Mouse (Mus musculus): ENCODE results near the gene Ppdpf. TPM values are rescaled to one million over a fixed set of nuclear protein-coding genes. Genes with fewer than 3 reads are reported as not detected.

Gene Ppdpf
- total and polyA plus RNA-seq, 2 experiments from 2014 or later: 264 to 402 TPM

GRCm38 (mm10) chr2:181231171-181231570 lies 44.1 kb downstream of the Ppdpf start:
- DNase-seq: no peak
- no peaks in the 10 kb centered on the region for H3K27me3 ChIP-seq (ENCODE audit: insufficient read depth, low read length)
- H3K4me3 ChIP-seq (ENCODE audit: low read depth, low read length): no peak overlapping the region
- WGBS: 83% methylated on average over 19 of the region's 20 CpGs
- H3K4me1 ChIP-seq (ENCODE audit: insufficient read depth): no peaks in the 10 kb centered on the region
- no peaks in the 10 kb centered on the region for H3K36me3 ChIP-seq (ENCODE audit: insufficient read depth)
- no peak for ATAC-seq
- no peak overlapping the region for H3K27ac ChIP-seq (ENCODE audit: low read depth, low read length)
- no peak overlapping the region for H3K4me2 ChIP-seq (ENCODE audit: low read depth)
- no peak for TF ChIP-seq CTCF (IDR thresholded peaks at IDR 0.05; ENCODE audit: low read depth)
- no peak overlapping the region for H3K9ac ChIP-seq
- no peaks in the 10 kb centered on the region for H3K9me3 ChIP-seq (ENCODE audit: low read length)

- Histone ChIP-seq H3K36me3 (ENCODE audit: insufficient read depth) (no peaks in the 10 kb centered on the region), H3K27ac (ENCODE audit: low read depth, low read length) (no peak overlapping the region), H3K27me3 (ENCODE audit: insufficient read depth, low read length) (no peaks in the 10 kb centered on the region), H3K4me3 (ENCODE audit: low read depth, low read length) (no peak overlapping the region), H3K4me1 (ENCODE audit: insufficient read depth) (no peaks in the 10 kb centered on the region), H3K9ac (no peak overlapping the region), H3K4me2 (ENCODE audit: low read depth) (no peak overlapping the region), H3K9me3 (ENCODE audit: low read length) (no peaks in the 10 kb centered on the region)
- ATAC-seq (no peak), DNase-seq (no peak)
- no peak for TF ChIP-seq CTCF (IDR thresholded peaks at IDR 0.05; ENCODE audit: low read depth)
- 91% methylated on average over 15 of the region's 15 CpGs for WGBS
Measured at GRCm38 (mm10) chr2:181233443-181233842, 46.4 kb downstream of the Ppdpf start.

GRCm38 (mm10) chr2:181234680-181235079 lies 47.6 kb downstream of the Ppdpf start:
- TF ChIP-seq CTCF (IDR thresholded peaks at IDR 0.05; ENCODE audit: low read depth): no peak
- ATAC-seq: no peak
- 91% methylated on average over 11 of the region's 11 CpGs for whole genome bisulfite sequencing

GRCm38 (mm10) chr2:181235681-181236566 lies 48.9 kb downstream of the Ppdpf start:
- no peak overlapping the region for H3K4me2 ChIP-seq (ENCODE audit: low read depth)
- H3K9me3 ChIP-seq (ENCODE audit: low read length): no peaks in the 10 kb centered on the region
- no peak for TF ChIP-seq CTCF (IDR thresholded peaks at IDR 0.05; ENCODE audit: low read depth)
- no peak for ATAC-seq
- H3K36me3 ChIP-seq (ENCODE audit: insufficient read depth): no peaks in the 10 kb centered on the region
- no peak overlapping the region for H3K27ac ChIP-seq (ENCODE audit: low read depth, low read length)
- no peaks in the 10 kb centered on the region for H3K4me1 ChIP-seq (ENCODE audit: insufficient read depth)
- no peaks in the 10 kb centered on the region for H3K27me3 ChIP-seq (ENCODE audit: insufficient read depth, low read length)
- DNase-seq: no peak
- H3K9ac ChIP-seq: no peak overlapping the region
- 85% methylated on average over 23 of the region's 23 CpGs for WGBS
- no peak overlapping the region for H3K4me3 ChIP-seq (ENCODE audit: low read depth, low read length)

More at GRCm38 (mm10) chr2:181234680-181235079, 47.6 kb downstream of the Ppdpf start:
- Histone ChIP-seq H3K27me3 (ENCODE audit: insufficient read depth, low read length) (no peaks in the 10 kb centered on the region), H3K4me2 (ENCODE audit: low read depth) (no peak overlapping the region), H3K9ac (no peak overlapping the region), H3K4me1 (ENCODE audit: insufficient read depth) (no peaks in the 10 kb centered on the region), H3K9me3 (ENCODE audit: low read length) (no peaks in the 10 kb centered on the region), H3K4me3 (ENCODE audit: low read depth, low read length) (no peak overlapping the region), H3K36me3 (ENCODE audit: insufficient read depth) (no peaks in the 10 kb centered on the region), H3K27ac (ENCODE audit: low read depth, low read length) (no peak overlapping the region)
- no peak for DNase-seq

- WGBS: 91% methylated on average over 17 of the region's 17 CpGs
Measured at GRCm38 (mm10) chr2:181237251-181238014, 50.4 kb downstream of the Ppdpf start.

GRCm38 (mm10) chr2:181238091-181238610 lies 51.1 kb downstream of the Ppdpf start:
- WGBS: 73% methylated on average over 10 of the region's 10 CpGs
- no peak overlapping the region for H3K4me2 ChIP-seq (ENCODE audit: low read depth)
- no peak overlapping the region for H3K4me3 ChIP-seq (ENCODE audit: low read depth, low read length)
- H3K4me1 ChIP-seq (ENCODE audit: insufficient read depth): no peaks in the 10 kb centered on the region
- H3K9ac ChIP-seq: no peak overlapping the region
- H3K9me3 ChIP-seq (ENCODE audit: low read length): no peaks in the 10 kb centered on the region
- H3K27me3 ChIP-seq (ENCODE audit: insufficient read depth, low read length): no peaks in the 10 kb centered on the region
- ATAC-seq: no peak
- TF ChIP-seq CTCF (IDR thresholded peaks at IDR 0.05; ENCODE audit: low read depth): no peak
- no peak overlapping the region for H3K27ac ChIP-seq (ENCODE audit: low read depth, low read length)
- no peak for DNase-seq
- no peaks in the 10 kb centered on the region for H3K36me3 ChIP-seq (ENCODE audit: insufficient read depth)

More at GRCm38 (mm10) chr2:181237251-181238014, 50.4 kb downstream of the Ppdpf start:
- no peaks in the 10 kb centered on the region for H3K27me3 ChIP-seq (ENCODE audit: insufficient read depth, low read length)
- DNase-seq (no peak), ATAC-seq (no peak)
- H3K9me3 ChIP-seq (ENCODE audit: low read length): no peaks in the 10 kb centered on the region
- no peak overlapping the region for H3K4me2 ChIP-seq (ENCODE audit: low read depth)
- no peak for TF ChIP-seq CTCF (IDR thresholded peaks at IDR 0.05; ENCODE audit: low read depth)
- H3K36me3 ChIP-seq (ENCODE audit: insufficient read depth): no peaks in the 10 kb centered on the region
- H3K4me3 ChIP-seq (ENCODE audit: low read depth, low read length): no peak overlapping the region
- no peaks in the 10 kb centered on the region for H3K4me1 ChIP-seq (ENCODE audit: insufficient read depth)
- no peak overlapping the region for H3K27ac ChIP-seq (ENCODE audit: low read depth, low read length)
- no peak overlapping the region for H3K9ac ChIP-seq

Other genes starting within 250 kb of the Ppdpf start
- gene Nkain4, start 232.5 kb upstream of the Ppdpf start, total RNA-seq (2014; rRNA removed): 35.9 and 43.7 TPM in 2 replicates
- gene Nkain4, start 232.5 kb upstream of the Ppdpf start, polyA plus RNA-seq (2015; fragmentation: Nextera tagmentation; extraction: Ambion mirVana): 80.9 and 87.5 TPM in 2 replicates
- gene Arfgap1, start 220.0 kb upstream of the Ppdpf start, total RNA-seq (2014; rRNA removed): 111 and 124 TPM in 2 replicates
- 93.4 and 110 TPM in 2 replicates for gene Arfgap1, start 220.0 kb upstream of the Ppdpf start, polyA plus RNA-seq (2015; fragmentation: Nextera tagmentation; extraction: Ambion mirVana)
- 0.23 and 0.29 TPM in 2 replicates for gene Col20a1, start 200.7 kb upstream of the Ppdpf start, total RNA-seq (2014; rRNA removed)
- 0.09 and 0.17 TPM in 2 replicates for gene Col20a1, start 200.7 kb upstream of the Ppdpf start, polyA plus RNA-seq (2015; fragmentation: Nextera tagmentation; extraction: Ambion mirVana)
- 14.9 and 17.8 TPM in 2 replicates for gene Chrna4, start 143.7 kb upstream of the Ppdpf start, total RNA-seq (2014; rRNA removed)
- gene Chrna4, start 143.7 kb upstream of the Ppdpf start, polyA plus RNA-seq (2015; fragmentation: Nextera tagmentation; extraction: Ambion mirVana): 12.1 and 24.2 TPM in 2 replicates
- 113 and 134 TPM in 2 replicates for gene Kcnq2, start 51.9 kb upstream of the Ppdpf start, total RNA-seq (2014; rRNA removed)
- gene Kcnq2, start 51.9 kb upstream of the Ppdpf start, polyA plus RNA-seq (2015; fragmentation: Nextera tagmentation; extraction: Ambion mirVana): 24.7 and 31.7 TPM in 2 replicates
- 215 and 218 TPM in 2 replicates for gene Eef1a2, start 30.2 kb upstream of the Ppdpf start, total RNA-seq (2014; rRNA removed)
- 12.8 and 17.5 TPM in 2 replicates for gene Eef1a2, start 30.2 kb upstream of the Ppdpf start, polyA plus RNA-seq (2015; fragmentation: Nextera tagmentation; extraction: Ambion mirVana)
- gene Ptk6, start 15.5 kb downstream of the Ppdpf start, total RNA-seq (2014; rRNA removed): not detected in 2 replicates
- not detected in 2 replicates for gene Ptk6, start 15.5 kb downstream of the Ppdpf start, polyA plus RNA-seq (2015; fragmentation: Nextera tagmentation; extraction: Ambion mirVana)
- gene Srms, start 25.9 kb downstream of the Ppdpf start, total RNA-seq (2014; rRNA removed): 0.15 and 0.43 TPM in 2 replicates
- 0.10 TPM in 1 of 2 replicates, not detected in the other for gene Srms, start 25.9 kb downstream of the Ppdpf start, polyA plus RNA-seq (2015; fragmentation: Nextera tagmentation; extraction: Ambion mirVana)
- gene Fndc11, start 32.8 kb downstream of the Ppdpf start, total RNA-seq (2014; rRNA removed): not detected in 2 replicates
- gene Fndc11, start 32.8 kb downstream of the Ppdpf start, polyA plus RNA-seq (2015; fragmentation: Nextera tagmentation; extraction: Ambion mirVana): 0.18 and 0.24 TPM in 2 replicates
- gene Helz2, start 54.8 kb downstream of the Ppdpf start, total RNA-seq (2014; rRNA removed): 1.7 and 1.8 TPM in 2 replicates
- gene Helz2, start 54.8 kb downstream of the Ppdpf start, polyA plus RNA-seq (2015; fragmentation: Nextera tagmentation; extraction: Ambion mirVana): 0.10 and 0.24 TPM in 2 replicates
- 21.7 and 24.8 TPM in 2 replicates for gene Gmeb2, start 100.8 kb downstream of the Ppdpf start, total RNA-seq (2014; rRNA removed)
- gene Gmeb2, start 100.8 kb downstream of the Ppdpf start, polyA plus RNA-seq (2015; fragmentation: Nextera tagmentation; extraction: Ambion mirVana): 7.4 and 9.6 TPM in 2 replicates
- 1,247 and 1,493 TPM in 2 replicates for gene Stmn3, start 127.3 kb downstream of the Ppdpf start, total RNA-seq (2014; rRNA removed)
- 1,714 and 1,956 TPM in 2 replicates for gene Stmn3, start 127.3 kb downstream of the Ppdpf start, polyA plus RNA-seq (2015; fragmentation: Nextera tagmentation; extraction: Ambion mirVana)
- 42.8 and 64.4 TPM in 2 replicates for gene Rtel1, start 132.5 kb downstream of the Ppdpf start, total RNA-seq (2014; rRNA removed)
- gene Rtel1, start 132.5 kb downstream of the Ppdpf start, polyA plus RNA-seq (2015; fragmentation: Nextera tagmentation; extraction: Ambion mirVana): 13.8 and 20.6 TPM in 2 replicates
- 93.3 and 99.0 TPM in 2 replicates for gene Zgpat, start 177.7 kb downstream of the Ppdpf start, total RNA-seq (2014; rRNA removed)
- gene Zgpat, start 177.7 kb downstream of the Ppdpf start, polyA plus RNA-seq (2015; fragmentation: Nextera tagmentation; extraction: Ambion mirVana): 32.2 and 39.6 TPM in 2 replicates
- gene Arfrp1, start 178.2 kb downstream of the Ppdpf start, total RNA-seq (2014; rRNA removed): 24.0 and 27.9 TPM in 2 replicates
- 60.9 and 73.0 TPM in 2 replicates for gene Arfrp1, start 178.2 kb downstream of the Ppdpf start, polyA plus RNA-seq (2015; fragmentation: Nextera tagmentation; extraction: Ambion mirVana)
- gene Lime1, start 192.8 kb downstream of the Ppdpf start, total RNA-seq (2014; rRNA removed): 42.8 and 43.5 TPM in 2 replicates
- 19.5 and 26.5 TPM in 2 replicates for gene Lime1, start 192.8 kb downstream of the Ppdpf start, polyA plus RNA-seq (2015; fragmentation: Nextera tagmentation; extraction: Ambion mirVana)

Measured in forebrain, postnatal 0 days (tissue).